Mouse (Mus musculus): ENCODE measurements around the gene Evi2a.

DNA sequence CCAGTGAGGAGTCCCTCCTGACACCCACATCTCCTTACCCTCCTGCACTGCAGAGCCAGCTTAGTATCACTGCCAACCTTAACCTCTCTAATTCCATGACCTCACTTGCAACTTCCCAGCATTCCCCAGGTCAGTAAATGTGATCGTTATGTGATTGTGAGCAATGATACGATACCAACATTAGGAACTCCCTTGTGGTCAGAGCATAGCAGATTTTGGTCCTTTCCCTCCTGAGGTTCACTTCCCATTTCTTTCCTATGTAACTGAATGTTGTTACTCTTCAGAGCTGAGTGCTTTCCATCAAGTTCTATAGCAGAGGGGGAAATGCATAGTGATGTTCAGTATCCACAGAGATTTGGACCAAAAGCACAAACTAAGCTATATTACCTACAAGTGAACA, 39.9 kb upstream of the Evi2a start:
- TF ChIP-seq CTCF (IDR thresholded peaks at IDR 0.05; ENCODE audit: low read depth, low read length) (no peak), POLR2A (IDR thresholded peaks at IDR 0.05; ENCODE audit: extremely low read depth, insufficient read depth, low read length) (no peak)
